Mouse (Mus musculus) gastrocnemius, adult 18-20 months (tissue): Measurements from ENCODE around the gene Tmem131l. TPM values are rescaled to one million over a fixed set of nuclear protein-coding genes. Genes with fewer than 3 reads are reported as not detected.

Source experiments
- DNase-seq: peaks from one replicate; pipeline ENCODE4 v3.0.0; 2021; ENCODE audit warnings: low spot score
- total RNA-seq, 2 experiments: library from RNA; stranded (reverse); gene quantifications; 2 replicates each; pipeline ENCODE4 v1.2.3; 2021

Tmem131l gene
- total RNA-seq, 2 experiments from 2014 or later: 10.6 to 13.5 TPM

DNA sequence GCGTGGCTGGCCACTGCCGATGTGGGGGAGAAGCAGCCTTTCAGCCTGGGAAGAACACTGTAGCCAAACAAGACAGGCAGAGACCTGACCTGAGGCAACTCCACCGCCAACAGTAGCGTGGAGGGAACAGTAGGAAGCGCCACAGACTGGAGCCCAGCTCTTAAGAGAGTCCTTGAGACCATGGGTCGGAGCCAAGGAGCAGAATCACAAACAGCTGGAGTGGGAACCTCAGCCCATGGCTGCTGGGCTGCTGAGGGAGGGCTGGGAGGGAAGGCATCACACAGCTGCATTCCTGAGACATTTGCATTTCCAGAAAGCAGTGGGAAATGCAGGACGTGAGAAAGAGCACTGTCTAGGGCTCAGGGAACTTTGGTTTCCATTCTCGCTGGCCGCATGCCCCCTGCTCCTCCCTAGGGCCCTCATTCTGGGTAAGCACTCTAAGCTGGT, 8.8 kb upstream of the Tmem131l start:
- peak; percentile 57 for DNase-seq

DNA sequence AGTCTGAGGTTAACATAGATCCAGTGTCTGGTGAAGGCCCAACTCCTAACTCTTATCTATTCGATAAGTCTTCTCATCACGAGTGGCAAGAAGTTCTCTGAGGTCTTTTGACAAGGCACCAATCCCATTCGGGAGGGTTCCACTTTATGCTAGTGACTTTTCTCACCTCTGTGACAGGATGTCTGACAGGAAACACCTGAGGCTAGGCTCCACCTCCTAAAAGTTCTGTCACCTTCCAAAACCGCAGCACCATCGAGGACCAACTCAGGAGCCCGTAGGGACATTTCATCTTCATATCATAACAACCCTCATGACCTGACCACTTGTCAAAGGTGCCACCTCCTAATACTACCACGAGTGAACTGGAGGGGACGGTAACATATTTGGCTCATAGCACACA, 6.2 kb upstream of the Tmem131l start:
- DNase-seq: no peak

DNA sequence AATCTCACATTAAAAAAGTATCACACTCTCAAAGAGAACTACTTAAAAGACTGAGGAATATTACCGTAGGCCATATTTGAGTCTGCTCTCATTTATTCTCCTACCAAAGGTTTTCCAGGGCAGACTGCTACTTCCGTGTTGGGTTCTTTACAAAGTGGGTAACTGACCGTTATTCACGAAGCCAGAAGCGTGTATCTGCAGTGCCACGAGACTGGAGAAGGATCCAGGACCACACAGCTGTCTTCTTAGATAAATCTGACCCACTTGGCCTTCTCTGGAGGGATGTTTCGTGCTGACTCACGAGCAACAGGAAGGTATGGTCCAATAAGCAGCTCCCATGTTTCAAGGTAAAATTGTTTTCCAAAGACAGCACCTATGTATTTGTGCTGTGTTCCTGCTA, 1.8 kb upstream of the Tmem131l start:
- DNase-seq: no peak

DNA sequence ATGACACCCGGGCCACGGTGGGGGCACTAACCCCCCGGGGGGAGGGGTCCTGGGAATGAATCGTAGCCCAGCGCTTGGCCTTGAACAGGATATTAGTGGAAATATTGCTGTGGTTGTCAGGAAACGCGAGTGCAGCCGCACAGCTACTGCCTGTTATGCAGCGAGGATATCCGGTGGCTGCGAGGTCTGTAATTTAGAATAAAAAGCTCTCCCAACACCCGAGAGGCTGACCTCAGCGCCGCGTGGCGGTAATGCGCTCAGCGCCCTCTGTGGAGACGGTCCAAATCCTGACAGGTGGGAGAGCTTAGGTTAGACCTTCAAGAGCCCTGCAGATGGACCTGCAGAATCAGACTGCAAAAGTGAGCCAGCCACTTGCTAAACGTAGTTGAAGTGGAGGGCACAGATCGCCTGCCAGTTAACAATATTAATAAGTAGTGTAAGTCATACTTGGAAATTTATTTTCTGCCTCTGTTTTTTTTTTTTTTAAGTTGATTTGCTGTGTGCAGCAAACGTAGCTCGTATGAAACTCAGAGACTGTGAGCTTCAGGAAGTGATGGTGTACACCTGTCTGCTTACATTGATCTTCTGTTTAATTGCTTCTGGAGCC, 604 bp upstream of the Tmem131l start:
- DNase-seq: peak; percentile 63

DNA sequence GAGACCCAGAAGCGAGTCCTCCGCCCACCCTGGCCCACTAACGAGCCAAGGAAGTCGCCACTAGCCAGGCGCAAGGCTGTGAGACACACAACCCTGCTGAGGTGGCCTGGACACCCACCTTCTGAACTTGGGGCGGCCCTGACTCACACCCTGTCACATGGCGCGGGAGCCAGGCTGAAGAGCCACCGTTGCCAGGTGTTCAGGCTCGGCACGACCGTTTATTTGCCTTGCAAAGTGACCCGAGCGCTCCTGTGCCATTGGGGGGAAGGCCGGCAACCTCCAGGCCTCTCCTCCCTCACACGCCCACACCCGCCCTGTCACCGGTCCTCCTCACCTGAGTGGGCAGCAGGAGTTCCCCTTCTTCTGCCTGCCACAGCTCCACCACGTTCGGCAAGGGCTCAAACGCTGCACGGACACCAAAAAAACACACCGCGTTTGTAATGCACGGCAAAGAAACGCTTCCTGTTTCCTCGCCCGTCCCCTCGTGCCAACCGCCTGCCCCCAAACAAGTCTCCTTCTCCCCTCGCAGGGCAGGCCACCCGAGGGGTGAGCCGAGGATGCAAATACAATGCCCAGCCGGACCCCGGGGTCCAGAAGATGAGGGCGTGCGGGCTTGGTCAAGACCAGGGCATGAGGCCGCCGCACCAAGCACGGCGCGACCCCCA, 862 bp downstream of the Tmem131l start:
- DNase-seq: peak; percentile 47

DNA sequence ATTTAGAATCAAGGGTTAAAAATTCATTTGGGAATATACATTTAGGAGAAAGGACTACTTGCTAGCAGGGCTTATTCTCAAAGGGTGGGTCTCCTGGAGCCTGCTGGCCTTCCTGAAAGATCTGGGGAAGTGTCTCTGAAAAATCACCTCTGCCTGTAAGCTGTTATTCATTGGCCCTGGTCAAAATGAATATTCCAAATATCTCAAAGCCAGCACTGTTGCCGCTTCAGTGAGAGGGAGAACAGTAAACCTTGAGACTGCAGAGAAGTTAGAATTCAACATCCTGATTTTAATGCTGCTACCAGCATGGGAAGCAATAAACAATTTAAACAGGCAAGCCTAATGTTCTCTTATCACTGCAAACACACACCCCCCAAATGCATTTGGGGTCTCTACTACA, 1.8 kb downstream of the Tmem131l start:
- no peak for DNase-seq

DNA sequence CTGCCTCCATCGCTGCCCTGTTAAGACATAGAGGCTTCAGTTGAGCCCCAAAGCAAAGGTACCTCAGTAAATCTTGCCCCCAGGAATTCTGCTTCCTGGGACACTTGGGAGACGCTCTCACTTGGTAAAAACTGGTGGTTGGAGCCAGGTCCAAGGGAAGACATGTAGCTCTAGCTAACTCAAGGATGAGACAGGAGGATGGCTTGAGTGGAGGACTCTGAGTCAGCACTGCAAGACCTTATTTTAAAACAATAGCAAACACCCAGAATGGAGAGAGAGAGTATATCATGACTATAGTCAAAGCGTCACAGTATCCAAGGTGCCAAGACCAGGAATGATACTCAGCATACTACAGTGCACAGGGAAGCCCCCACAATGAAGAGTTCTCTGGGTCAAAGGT, 2.4 kb downstream of the Tmem131l start:
- no peak for DNase-seq

DNA sequence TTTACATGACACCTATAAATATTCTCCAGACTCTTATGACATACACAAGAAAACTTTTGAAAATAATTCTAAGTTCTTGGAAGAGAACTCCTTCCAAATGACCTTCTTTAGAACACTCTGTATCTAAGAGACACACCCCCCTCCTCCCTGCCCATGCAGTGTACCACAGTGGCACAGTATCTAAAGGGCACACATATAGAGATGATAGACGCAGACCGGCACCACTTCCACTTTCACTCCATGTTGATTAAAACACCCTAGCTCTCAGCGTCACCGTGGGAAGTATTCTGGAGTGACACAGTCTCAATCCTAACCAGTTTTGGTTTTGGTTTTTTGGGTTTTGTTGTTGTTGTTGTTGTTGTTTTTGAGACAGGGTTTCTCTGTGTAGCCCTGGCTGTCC, 3.1 kb downstream of the Tmem131l start:
- DNase-seq: no peak

DNA sequence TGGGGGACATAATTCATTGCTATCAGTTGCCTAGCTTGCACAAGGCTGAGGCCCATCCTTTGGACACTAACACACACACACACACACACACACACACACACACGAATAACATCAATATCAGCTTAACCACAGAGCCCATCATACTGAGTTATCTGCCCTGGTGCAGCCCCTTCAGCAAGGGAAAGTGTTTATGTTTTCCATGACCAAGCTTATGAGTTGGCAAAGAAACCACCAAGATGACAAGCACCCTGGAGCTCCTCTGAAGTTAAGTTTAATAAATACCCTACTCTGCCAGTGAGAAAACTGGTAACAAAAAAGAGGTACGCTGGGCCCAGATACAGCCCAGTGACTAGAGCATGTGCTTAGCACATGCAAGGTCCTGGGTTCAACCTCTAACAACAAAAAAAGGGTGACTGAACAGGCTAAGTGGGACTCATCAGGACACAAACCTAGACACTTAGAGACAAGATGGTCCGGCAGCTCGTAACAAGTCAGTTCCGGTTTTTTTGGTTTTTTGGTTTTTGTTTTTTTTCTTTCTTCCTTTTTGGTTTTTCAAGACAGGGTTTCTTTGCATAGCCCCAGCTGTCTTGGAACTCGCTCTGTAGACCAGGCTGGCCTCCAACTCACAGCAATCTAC, 4.1 kb downstream of the Tmem131l start:
- no peak for DNase-seq

DNA sequence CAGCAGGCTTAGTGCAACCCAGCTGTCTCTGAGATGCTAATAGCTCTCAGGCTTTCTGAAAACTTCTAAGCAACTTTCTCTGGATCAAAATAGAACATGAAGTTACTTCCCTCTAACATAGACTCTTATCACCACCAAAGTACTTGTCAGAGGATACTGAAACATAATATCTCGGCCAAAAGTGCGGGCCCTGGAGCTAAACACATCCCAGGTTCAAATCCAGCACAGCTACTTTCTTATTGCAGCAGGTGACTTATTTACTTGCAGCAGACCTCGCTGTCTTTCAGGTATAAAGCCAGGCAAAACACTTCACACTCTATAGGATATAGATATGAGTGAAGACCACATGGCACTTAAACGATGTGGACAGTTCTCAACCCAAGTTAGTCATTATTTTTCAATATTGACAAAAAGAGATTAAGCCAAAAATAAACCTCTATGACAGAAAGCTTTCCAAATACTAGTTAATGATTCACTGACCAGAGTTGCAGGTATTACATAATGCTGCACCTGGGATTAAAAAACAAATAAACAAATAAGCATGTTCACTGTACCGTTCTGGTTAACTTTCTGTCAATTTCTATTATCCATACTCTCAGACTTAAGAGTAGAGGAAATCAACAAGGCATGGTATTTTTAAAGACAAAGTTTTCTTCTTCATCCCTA, 5.7 kb downstream of the Tmem131l start:
- DNase-seq: no peak

DNA sequence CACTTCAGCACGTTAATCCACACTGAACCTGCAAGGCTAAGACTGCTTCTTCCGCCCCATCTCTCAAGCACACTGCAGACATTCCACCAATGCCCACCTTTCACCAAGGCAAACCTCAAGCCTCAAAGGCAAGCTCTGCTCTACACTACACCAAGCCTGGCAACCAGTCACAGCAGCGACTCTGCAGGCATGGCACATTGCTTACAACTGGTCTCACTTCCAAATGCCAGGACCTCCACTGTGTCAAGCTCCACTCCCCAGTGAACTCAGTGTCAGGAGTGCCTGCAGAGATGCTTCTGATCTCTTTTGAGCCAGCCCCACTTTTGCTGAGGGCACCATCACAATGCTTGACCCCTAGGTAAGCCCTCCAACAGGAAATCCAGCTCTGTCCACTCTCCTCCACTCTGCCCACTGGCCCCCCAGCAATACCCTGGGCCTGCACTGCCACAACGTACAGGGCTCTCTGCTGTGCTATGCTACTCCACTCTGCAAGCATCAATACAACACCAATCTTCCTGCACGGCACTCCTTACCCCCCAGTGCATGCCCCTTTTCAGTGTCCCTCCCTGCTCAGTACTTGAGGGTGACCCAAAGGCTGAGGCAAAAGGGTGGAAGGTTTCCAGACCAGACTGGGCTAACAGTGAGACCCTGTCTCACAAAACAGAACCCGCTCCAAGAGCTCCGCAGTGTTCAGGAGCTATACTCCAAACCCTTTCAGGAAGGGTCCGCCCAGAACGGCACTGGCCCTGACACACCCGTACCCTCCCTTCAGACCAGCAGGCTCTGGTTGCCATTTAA, 6.8 kb downstream of the Tmem131l start:
- no peak for DNase-seq

DNA sequence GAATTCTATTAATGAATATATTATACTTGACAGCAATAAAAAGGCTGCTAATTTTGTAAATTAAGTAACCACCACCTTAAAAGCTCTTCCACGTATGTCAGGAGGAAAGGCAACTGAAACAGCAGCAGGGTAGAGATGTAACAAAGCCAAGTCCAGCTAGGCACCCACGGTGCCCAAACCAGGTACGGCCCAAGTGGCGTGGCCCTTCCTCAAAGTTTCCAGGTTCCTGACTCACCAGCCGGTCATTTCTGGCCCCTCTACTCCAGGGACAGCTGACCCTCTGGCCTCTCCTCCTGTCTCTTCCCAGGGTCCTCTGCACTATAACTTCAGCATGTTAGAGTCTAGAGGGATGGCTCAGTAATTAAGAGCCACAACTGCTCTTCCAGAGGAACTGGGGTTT, 7.6 kb downstream of the Tmem131l start:
- no peak for DNase-seq

DNA sequence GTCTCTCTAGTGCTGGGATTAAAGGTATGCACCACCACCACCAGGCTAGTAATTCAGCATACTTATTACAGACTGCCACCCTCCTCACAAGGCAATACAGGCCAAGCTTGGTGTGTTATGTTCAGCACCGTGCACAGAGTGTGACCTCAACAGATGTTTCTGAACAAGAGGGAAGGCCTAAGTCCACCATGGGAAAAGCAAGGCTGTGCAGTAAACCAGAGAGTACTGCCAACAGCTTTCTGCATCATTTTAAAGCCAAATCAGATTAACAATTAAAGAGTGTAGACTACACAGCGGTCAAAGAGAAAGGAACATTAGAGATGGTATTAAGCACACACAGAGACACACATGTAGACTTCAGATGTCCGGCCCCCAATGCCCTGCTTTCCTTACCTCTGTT, 8.8 kb downstream of the Tmem131l start:
- DNase-seq: no peak

DNA sequence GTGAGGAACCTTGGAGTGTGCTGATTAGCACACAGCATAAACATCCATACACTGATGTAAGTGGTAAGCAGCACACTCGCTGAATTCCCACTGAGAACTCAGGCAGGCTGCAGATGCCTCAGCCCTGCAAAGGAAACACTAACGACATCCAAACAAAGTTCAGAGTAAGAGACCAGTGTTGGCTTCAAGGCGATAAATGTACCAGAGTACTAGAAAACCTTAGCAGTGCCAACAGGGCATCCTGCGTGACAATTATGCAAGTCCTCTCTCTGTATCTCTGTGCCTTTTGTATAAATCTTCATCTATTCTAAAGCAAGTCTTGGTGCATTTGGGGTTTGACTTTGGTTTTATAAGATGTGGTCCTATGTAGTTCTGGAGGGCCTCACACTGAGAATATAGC, 11.0 kb downstream of the Tmem131l start:
- no peak for DNase-seq

DNA sequence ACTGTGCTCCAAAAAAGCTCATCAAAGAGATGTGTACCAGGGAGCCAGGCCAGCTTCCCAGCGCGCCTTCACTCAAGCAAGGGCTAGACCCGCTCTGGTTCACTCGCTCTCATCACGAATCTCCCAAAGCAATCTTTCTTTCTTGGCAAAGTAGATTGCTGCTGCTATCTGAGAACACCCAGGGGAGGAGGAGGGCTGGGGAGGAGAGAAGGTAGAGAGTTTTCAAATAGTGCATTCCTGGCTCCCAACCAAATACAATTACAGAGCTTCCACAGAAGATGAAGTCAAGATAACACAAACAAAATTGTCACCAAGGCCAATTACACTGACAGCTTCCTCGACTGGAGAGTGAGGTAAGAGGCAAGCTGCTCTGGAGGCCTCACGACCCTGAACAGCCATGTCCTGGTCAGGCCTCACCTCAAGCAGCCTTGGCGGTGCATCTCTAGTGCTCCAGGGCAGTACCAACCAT, 12.2 kb downstream of the Tmem131l start:
- DNase-seq: peak; percentile 34

DNA sequence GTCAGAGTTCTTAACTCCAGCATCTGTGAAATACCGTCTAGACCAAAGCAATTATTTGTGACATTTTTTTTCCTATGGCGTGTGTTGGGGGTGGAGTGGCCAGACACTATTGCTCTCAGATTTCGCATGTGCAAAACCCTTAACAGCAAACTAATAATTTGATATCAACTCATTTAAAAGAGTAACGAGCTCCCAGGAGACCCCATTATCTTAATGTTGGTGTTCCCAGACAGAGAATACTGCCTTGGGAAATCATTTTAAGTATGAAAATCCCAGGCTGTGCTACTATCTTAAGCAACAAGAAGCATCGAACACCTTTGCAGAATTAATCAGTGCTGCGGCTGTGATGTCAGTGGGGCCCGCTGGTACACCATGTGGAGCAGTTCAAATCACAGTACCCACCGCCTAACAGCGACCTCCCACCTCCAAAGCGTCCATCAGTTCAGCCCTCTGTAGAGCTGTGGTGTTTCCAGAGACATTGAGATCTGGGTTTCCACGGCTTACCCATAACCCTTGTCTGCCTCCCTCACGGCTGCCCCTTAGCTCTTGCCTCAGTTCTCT, 15.4 kb downstream of the Tmem131l start:
- DNase-seq: no peak

DNA sequence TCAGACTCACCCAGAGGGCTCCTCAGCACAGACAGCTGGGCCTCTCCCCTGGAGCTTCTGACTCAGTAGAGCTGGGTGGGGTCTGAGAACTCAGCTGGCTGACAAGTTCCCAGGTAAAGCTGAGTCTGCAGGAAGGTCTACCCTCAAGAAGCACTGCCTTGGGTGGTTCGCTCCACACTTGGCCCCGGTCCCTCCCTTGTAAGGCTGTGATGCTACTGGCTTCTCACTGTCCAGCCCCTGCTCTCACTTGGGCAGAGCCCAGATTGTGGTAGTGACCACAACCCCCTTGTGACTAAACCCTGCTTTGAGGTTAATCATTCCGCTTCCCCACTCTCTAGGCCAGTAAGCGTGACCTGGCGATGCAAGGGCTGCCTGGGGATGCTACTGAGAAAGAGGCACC, 17.3 kb downstream of the Tmem131l start:
- no peak for DNase-seq

DNA sequence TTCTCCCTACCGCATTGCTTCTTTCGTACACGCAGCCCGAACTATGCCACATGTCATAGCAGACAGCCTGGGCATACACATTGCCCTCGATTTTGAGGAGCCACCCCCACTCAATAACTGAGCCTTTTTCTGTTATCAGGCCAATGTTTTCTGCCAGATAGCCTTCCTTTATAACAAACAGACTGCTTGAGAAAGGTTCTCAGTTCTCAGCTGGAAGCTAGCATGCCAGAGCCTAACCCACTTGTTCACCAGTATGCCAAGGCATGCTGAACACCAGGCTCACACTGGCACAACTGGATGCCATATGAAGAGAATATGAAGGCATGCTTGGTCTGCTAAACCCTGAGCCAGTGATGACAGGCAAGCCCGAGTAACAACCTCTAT, 17.8 kb downstream of the Tmem131l start:
- DNase-seq: no peak

DNA sequence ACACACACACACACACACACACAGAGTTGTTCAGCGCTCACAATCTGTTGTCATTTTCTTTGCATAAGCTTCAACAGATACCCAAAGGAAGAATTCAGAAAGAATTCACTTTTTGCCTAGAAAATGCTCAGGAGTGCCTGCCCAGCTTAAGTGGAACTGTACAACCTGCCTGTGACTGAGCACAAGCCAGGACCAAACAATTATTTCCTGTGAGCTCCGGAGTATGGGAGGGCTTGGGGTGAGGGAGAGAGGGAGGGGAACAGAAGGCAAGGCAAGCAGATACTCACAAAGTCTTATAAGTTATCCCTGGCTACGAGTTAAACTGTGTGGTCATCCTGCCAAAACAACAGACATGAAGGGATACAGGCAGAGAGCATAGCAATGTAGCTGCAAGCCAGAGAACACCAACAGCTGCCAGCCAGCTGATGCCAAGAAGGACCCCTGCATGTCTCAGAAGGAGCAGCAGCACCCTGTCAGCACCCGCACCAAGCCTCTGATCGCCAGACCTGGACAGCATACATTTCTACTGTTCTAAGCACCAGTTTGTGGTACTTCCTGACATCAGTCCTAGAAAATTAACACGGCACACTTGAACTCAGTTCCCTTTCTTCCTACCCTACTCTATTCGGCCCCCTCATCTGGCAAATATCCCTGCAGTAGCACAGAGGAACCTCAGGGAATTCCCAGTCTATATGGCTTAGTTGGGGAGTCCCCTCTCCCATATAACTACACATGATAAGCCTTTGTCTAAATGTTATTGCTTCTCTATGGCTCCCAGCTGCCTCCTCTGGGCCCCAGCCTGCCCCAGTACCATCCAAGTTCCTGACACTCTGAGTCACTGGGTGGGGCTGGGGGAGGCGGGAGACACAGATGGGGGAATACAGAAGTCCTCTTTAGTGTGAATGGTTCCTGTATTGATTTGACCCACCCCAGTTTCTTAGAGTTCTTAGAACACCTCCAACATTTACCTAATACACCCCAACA, 18.5 kb downstream of the Tmem131l start:
- no peak for DNase-seq

DNA sequence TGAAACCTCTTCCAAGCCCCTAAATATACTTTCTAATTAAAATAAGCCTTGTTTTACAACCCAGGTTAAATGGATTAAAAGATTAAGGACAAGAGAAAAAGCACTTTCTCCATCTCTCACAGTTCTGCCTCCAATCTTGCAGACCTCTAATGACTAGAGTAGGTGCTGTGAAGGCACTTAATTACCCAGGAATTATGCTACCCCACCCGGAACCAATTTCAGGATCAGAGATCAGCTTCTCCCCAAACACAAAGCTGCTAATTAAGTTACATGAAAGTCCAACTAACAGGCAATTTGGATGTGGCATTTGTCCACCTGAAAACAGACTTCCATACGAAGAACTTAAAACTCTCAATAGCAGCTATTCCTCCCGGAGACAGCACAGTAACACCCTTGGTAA, 19.4 kb downstream of the Tmem131l start:
- no peak for DNase-seq
